Mouse (Mus musculus) naive thymus-derived CD4-positive, alpha-beta T cell, adult 2 months (primary cell): ENCODE results near the gene Xrcc3.
A peak's percentile ranks its signal among the peaks of the same experiment; 100 is the strongest.

ENCODE experiments used
- DNase-seq: peaks from one replicate; pipeline ENCODE4 v3.0.0-alpha.2; 2011; ENCODE audit warnings: low read depth

Gene Xrcc3

GRCm38 (mm10) chr12:111814769-111815762 lies 1.4 kb upstream of the Xrcc3 start:
- no peak for DNase-seq

- DNase-seq, result no peak
Measured at GRCm38 (mm10) chr12:111813111-111813765, 435 bp downstream of the Xrcc3 start.

- DNase-seq, result peak; percentile 34
Measured at GRCm38 (mm10) chr12:111812611-111813010, 1.1 kb downstream of the Xrcc3 start.

- DNase-seq, result peak; percentile 24
Measured at GRCm38 (mm10) chr12:111812075-111812474, 1.6 kb downstream of the Xrcc3 start.

- DNase-seq, result peak; percentile 82
Measured at GRCm38 (mm10) chr12:111809762-111810161, 3.9 kb downstream of the Xrcc3 start.

GRCm38 (mm10) chr12:111808775-111809174 lies 4.9 kb downstream of the Xrcc3 start:
- DNase-seq, result no peak

- DNase-seq, result no peak
Measured at GRCm38 (mm10) chr12:111803538-111803937, 10.1 kb downstream of the Xrcc3 start.

GRCm38 (mm10) chr12:111800459-111801183 lies 13.1 kb downstream of the Xrcc3 start:
- DNase-seq, result no peak

- no peak for DNase-seq
Measured at GRCm38 (mm10) chr12:111798493-111798892, 15.2 kb downstream of the Xrcc3 start.

GRCm38 (mm10) chr12:111797251-111797650 lies 16.4 kb downstream of the Xrcc3 start:
- no peak for DNase-seq

GRCm38 (mm10) chr12:111795180-111795895 lies 18.3 kb downstream of the Xrcc3 start:
- DNase-seq, result no peak

GRCm38 (mm10) chr12:111794526-111795179 lies 19.0 kb downstream of the Xrcc3 start:
- no peak for DNase-seq

GRCm38 (mm10) chr12:111794102-111794501 lies 19.6 kb downstream of the Xrcc3 start:
- DNase-seq, result no peak

- no peak for DNase-seq
Measured at GRCm38 (mm10) chr12:111791474-111792104, 22.1 kb downstream of the Xrcc3 start.

- no peak for DNase-seq
Measured at GRCm38 (mm10) chr12:111790631-111791030, 23.0 kb downstream of the Xrcc3 start.

GRCm38 (mm10) chr12:111790090-111790489 lies 23.6 kb downstream of the Xrcc3 start:
- no peak for DNase-seq

GRCm38 (mm10) chr12:111787015-111787414 lies 26.7 kb downstream of the Xrcc3 start:
- DNase-seq, result no peak

- DNase-seq, result no peak
Measured at GRCm38 (mm10) chr12:111785174-111785573, 28.5 kb downstream of the Xrcc3 start.

GRCm38 (mm10) chr12:111779544-111779943 lies 34.1 kb downstream of the Xrcc3 start:
- no peak for DNase-seq

GRCm38 (mm10) chr12:111777919-111778318 lies 35.8 kb downstream of the Xrcc3 start:
- DNase-seq, result no peak

GRCm38 (mm10) chr12:111774845-111775244 lies 38.8 kb downstream of the Xrcc3 start:
- DNase-seq, result no peak
